ENCODE assay signal across 21 mouse cellular contexts in genomic region chr3:147967261-147967660, GRCm38 (mm10).
DNase-seq lines count a peak whose midpoint lies in the region; ATAC-seq lines count a peak whose summit lies in the region.
"Had no signal": no experiment of that assay in that cellular context is flagged by ENCODE, and none has a peak within 500 bp of the region (broad histone marks: within the 10 kb centered on the region; RNA-seq: fewer than 3 reads in every experiment).

No protein-coding gene starts in this region.

- no peaks in the 10 kb centered on the region for H3K9me3 ChIP-seq in hindbrain, embryonic 14.5 days (ENCODE audit: control insufficient read depth, low read length)
- H3K9me3 ChIP-seq in hindbrain, embryonic 12.5 days (replicated peaks): no peaks in the 10 kb centered on the region
- H3K9me3 ChIP-seq in midbrain, embryonic 11.5 days (ENCODE audit: control insufficient read depth, low read length): no peaks in the 10 kb centered on the region
- H3K9me3 ChIP-seq in midbrain, embryonic 15.5 days: no peaks in the 10 kb centered on the region
- H3K9me3 ChIP-seq: heart, embryonic 13.5 days; intestine, embryonic 15.5 days; limb, embryonic 10.5 days had no signal

- no peak overlapping the region for H3K27ac ChIP-seq in hindbrain, embryonic 14.5 days
- no peak overlapping the region for H3K27ac ChIP-seq in hindbrain, embryonic 12.5 days
- H3K27ac ChIP-seq in midbrain, embryonic 11.5 days (ENCODE audit: low read depth, low read length): peak overlapping the region; percentile 57
- peak overlapping the region; percentile 35 for H3K27ac ChIP-seq in midbrain, embryonic 15.5 days
- H3K27ac ChIP-seq: heart, embryonic 13.5 days; intestine, embryonic 15.5 days; macrophage had no signal

- WGBS in hindbrain, embryonic 14.5 days: 56% methylated on average over 3 of the region's 3 CpGs
- 70% methylated on average over 3 of the region's 3 CpGs for WGBS in hindbrain, embryonic 12.5 days
- WGBS in midbrain, embryonic 11.5 days: 59% methylated on average over 3 of the region's 3 CpGs
- 42% methylated on average over 3 of the region's 3 CpGs for WGBS in midbrain, embryonic 15.5 days

- H3K27me3 ChIP-seq in hindbrain, embryonic 14.5 days (ENCODE audit: control insufficient read depth, insufficient read depth, low read length): no peaks in the 10 kb centered on the region
- no peaks in the 10 kb centered on the region for H3K27me3 ChIP-seq in hindbrain, embryonic 12.5 days
- H3K27me3 ChIP-seq in midbrain, embryonic 11.5 days (ENCODE audit: control insufficient read depth, insufficient read depth, low read length): no peaks in the 10 kb centered on the region; the same call in 1 of the 2 replicates
- H3K27me3 ChIP-seq in midbrain, embryonic 15.5 days (replicated peaks): no peaks in the 10 kb centered on the region
- H3K27me3 ChIP-seq: heart, embryonic 13.5 days; intestine, embryonic 15.5 days had no signal

- ATAC-seq in hindbrain, embryonic 14.5 days (ENCODE audit: low FRiP score): peak; percentile 68; the same call in 1 of the 2 replicates
- no peak for ATAC-seq in hindbrain, embryonic 12.5 days (ENCODE audit: low FRiP score)
- ATAC-seq in midbrain, embryonic 11.5 days (ENCODE audit: low FRiP score): no peak; the same call in 1 of the 2 replicates
- ATAC-seq in midbrain, embryonic 15.5 days (replicated peaks): no peak
- ATAC-seq: intestine, embryonic 15.5 days had no signal

- intact Hi-C loops in left cerebral cortex, postnatal 14 days (cut with DNase I): no loop called here

- H3K4me3 ChIP-seq in hindbrain, embryonic 14.5 days (replicated peaks; ENCODE audit: low read length): no peak overlapping the region
- H3K4me3 ChIP-seq in hindbrain, embryonic 12.5 days: no peak overlapping the region
- no peak overlapping the region for H3K4me3 ChIP-seq in midbrain, embryonic 11.5 days (ENCODE audit: low read depth, low read length)
- no peak overlapping the region for H3K4me3 ChIP-seq in midbrain, embryonic 15.5 days
- H3K4me3 ChIP-seq: heart, embryonic 13.5 days; intestine, embryonic 15.5 days; limb, embryonic 10.5 days had no signal

- H3K9ac ChIP-seq in hindbrain, embryonic 14.5 days: no peak overlapping the region
- H3K9ac ChIP-seq in hindbrain, embryonic 12.5 days: no peak overlapping the region
- H3K9ac ChIP-seq in midbrain, embryonic 11.5 days (ENCODE audit: low read length): no peak overlapping the region
- no peak overlapping the region for H3K9ac ChIP-seq in midbrain, embryonic 15.5 days
- H3K9ac ChIP-seq: heart, embryonic 13.5 days; intestine, embryonic 15.5 days had no signal

- no peak overlapping the region for H3K4me2 ChIP-seq in hindbrain, embryonic 14.5 days (replicated peaks)
- H3K4me2 ChIP-seq in hindbrain, embryonic 12.5 days (replicated peaks): no peak overlapping the region
- no peak overlapping the region for H3K4me2 ChIP-seq in midbrain, embryonic 11.5 days
- H3K4me2 ChIP-seq in midbrain, embryonic 15.5 days: 0 out of 2 replicates have a peak overlapping the region, but pooled peaks have one; percentile 19
- H3K4me2 ChIP-seq: intestine, embryonic 15.5 days had no signal

- H3K4me1 ChIP-seq in hindbrain, embryonic 14.5 days (replicated peaks; ENCODE audit: control insufficient read depth, insufficient read depth, low read length): peaks cover 25% of the 10 kb centered on the region; the same call in 1 of the 2 replicates
- peaks cover 20% of the 10 kb centered on the region for H3K4me1 ChIP-seq in hindbrain, embryonic 12.5 days
- H3K4me1 ChIP-seq in midbrain, embryonic 11.5 days (ENCODE audit: control insufficient read depth, insufficient read depth, low read length): peaks cover 30% of the 10 kb centered on the region
- peaks cover 32% of the 10 kb centered on the region for H3K4me1 ChIP-seq in midbrain, embryonic 15.5 days
- H3K4me1 ChIP-seq: intestine, embryonic 15.5 days had no signal

- no peaks in the 10 kb centered on the region for H3K36me3 ChIP-seq in hindbrain, embryonic 14.5 days (replicated peaks; ENCODE audit: control insufficient read depth, insufficient read depth)
- H3K36me3 ChIP-seq in hindbrain, embryonic 12.5 days: no peaks in the 10 kb centered on the region
- no peaks in the 10 kb centered on the region for H3K36me3 ChIP-seq in midbrain, embryonic 11.5 days (ENCODE audit: control insufficient read depth, insufficient read depth, low read length)
- H3K36me3 ChIP-seq in midbrain, embryonic 15.5 days (replicated peaks): no peaks in the 10 kb centered on the region
- H3K36me3 ChIP-seq: heart, embryonic 13.5 days; intestine, embryonic 15.5 days; limb, embryonic 10.5 days had no signal

- no peak for DNase-seq in hindbrain, embryonic 14.5 days (ENCODE audit: low spot score)
- peak; percentile 86 for DNase-seq in midbrain, embryonic 11.5 days (ENCODE audit: low spot score, missing footprints)
- DNase-seq in left cerebral cortex, postnatal 14 days (ENCODE audit: low spot score in 2 of 2): no peak
- DNase-seq in right cerebral cortex, postnatal 14 days: no peak
- DNase-seq in adrenal gland, postnatal 25 days: no peak
- DNase-seq: adrenal gland, adult 2 months; cerebellum, adult 8-10 months; gastrocnemius, postnatal 25 days; heart, adult 18-20 months; heart, postnatal 14 days; kidney, adult 8-10 months; kidney, postnatal 10 days; liver; right cerebral cortex, postnatal 4 days; thymus, postnatal 14 days had no signal

Comparison
In these comparisons a context has a peak if more than half of its experiments do, and no peak if none do; other contexts are left out.
1. H3K27ac ChIP-seq: peak in midbrain, embryonic 11.5 days (single experiment) and midbrain, embryonic 15.5 days (single experiment); none in hindbrain, embryonic 14.5 days (single experiment) and hindbrain, embryonic 12.5 days (single experiment).